Mouse (Mus musculus) spleen, adult 2 months (tissue): Measurements from ENCODE around the gene Shbg.

Experiments
- CTCF ChIP-seq: fragments of 200-500 bp; IDR thresholded peaks from 2 replicates; pipeline ENCODE4 v1.5.1; 2011; ENCODE audit warnings: mild to moderate bottlenecking, inconsistent platforms; ENCODE audit not compliant: insufficient read depth, insufficient read length, insufficient replicate concordance; ENCODE audit errors: extremely low read depth
- POLR2A ChIP-seq: fragments of 200-500 bp; IDR thresholded peaks from 2 replicates; pipeline ENCODE4 v1.6.1; 2011; ENCODE audit warnings: low read depth, low read length, inconsistent platforms

GRCm38 (mm10) chr11:69617805-69618204 lies at the start of gene Shbg:
- TF ChIP-seq CTCF, result no peak
- TF ChIP-seq POLR2A, result no peak
